Mouse (Mus musculus): ENCODE results near the gene Rasgef1c.

DNA sequence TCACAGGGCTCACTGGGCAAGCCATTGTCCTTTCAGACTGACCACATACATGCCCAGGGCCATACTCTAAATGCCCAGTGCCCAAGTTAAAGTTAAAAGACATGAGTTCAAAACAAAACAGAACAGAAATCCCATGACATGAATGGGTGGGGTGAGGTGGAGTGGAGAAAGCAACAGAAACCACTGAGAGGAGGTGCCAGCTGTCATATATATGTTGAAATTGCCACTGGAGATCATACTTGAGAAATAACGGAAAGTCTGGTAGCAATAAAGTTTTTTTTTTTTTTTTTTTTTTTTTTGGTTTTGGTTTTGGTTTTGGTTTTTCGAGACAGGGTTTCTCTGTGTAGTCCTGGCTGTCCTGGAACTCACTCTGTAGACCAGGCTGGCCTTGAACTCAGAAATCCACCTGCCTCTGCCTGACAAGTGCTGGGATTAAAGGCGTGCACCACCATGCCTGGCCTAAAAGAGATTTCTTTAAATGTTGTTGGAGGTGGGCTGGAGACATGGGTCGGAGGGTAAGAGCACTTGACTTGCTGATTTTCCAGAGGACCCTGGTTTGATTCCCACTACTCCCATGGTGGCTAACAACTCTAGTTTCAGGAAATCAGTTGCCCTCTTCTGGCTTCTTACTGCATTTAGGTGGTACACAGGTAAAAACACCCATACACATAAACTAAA is 82.4 kb downstream of the Rasgef1c start:
- TF ChIP-seq CTCF (IDR thresholded peaks at IDR 0.05; ENCODE audit: low read depth, low read length) (no peak), TAL1 (conservative IDR thresholded peaks at IDR 0.05; ENCODE audit: low read depth, low read length) (no peak), GATA1 (IDR thresholded peaks at IDR 0.05; ENCODE audit: borderline replicate concordance, low read length) (no peak), POLR2AphosphoS5 (IDR thresholded peaks at IDR 0.05; ENCODE audit: insufficient replicate concordance, low read depth, low read length) (no peak)
